Mouse (Mus musculus): ENCODE measurements around the gene Parp1.

DNA sequence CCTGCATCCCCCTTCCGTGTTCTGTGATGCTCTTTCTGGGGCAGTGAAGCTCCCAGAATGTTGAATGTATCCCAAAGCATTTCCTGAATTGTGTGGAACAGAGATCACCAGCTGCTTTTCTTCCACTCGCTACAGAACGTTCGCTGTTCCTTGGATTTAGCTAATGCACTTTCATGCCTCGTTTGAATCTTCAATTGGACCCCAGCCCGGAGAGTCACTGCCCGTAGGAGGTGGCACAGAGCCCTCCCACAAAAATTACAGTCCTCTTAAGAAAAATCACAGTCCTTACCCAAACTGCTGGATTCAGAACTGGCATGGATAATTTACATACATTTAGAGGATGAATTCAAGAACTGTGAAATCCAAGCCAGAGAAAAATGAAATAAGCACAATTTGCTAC, 48.5 kb upstream of the Parp1 start:
- TF ChIP-seq POLR2A (IDR thresholded peaks at IDR 0.05; ENCODE audit: insufficient read length, low read depth) (no peak), USF1 (IDR thresholded peaks at IDR 0.05; ENCODE audit: low read depth) (no peak), E2F4 (IDR thresholded peaks at IDR 0.05; ENCODE audit: insufficient read depth) (no peak), TCF12 (IDR thresholded peaks at IDR 0.05; ENCODE audit: insufficient read depth, poor library complexity, severe bottlenecking) (no peak), MYOG (IDR thresholded peaks at IDR 0.05; ENCODE audit: control insufficient read depth in 1 of 3, insufficient read depth in 1 of 3, insufficient read length in 2 of 3, low read depth in 2 of 3) (no peak), TCF3 (IDR thresholded peaks at IDR 0.05; ENCODE audit: insufficient read length, low read depth) (no peak)

All from myocyte (in vitro differentiated cells).